Mouse (Mus musculus) Patski (cell line): ENCODE measurements around the gene Dnah1. TPM values are rescaled to one million over a fixed set of nuclear protein-coding genes. Genes with fewer than 3 reads are reported as not detected.

Experiments
- ATAC-seq: fragments of 100-300 bp; one replicate; pipeline ENCODE4 v1.8.0; 2021
- CTCF ChIA-PET: fragments of 350-600 bp; sonication (Branson Sonifier 250); formaldehyde crosslinking; loops from one replicate; lab custom pipeline; 2022; ENCODE audit warnings: inconsistent platforms; lab: Charles Lee
- POLR2A ChIA-PET: fragments of 350-600 bp; sonication (Branson Sonifier 250); formaldehyde crosslinking; loops from one replicate; lab custom pipeline; 2022; ENCODE audit warnings: antibody characterized with exemption, inconsistent platforms; lab: Charles Lee
- DNase-seq: peaks from one replicate; pipeline ENCODE4 v3.0.0-alpha.2; 2011; ENCODE audit warnings: low read depth, low spot score
- H3K27me3 ChIP-seq: fragments of 371-371 bp; one replicate; pipeline ENCODE4 v1.5.1; 2021
- CTCF ChIP-seq: fragments of 100-300 bp; IDR thresholded peaks from one replicate; pipeline ENCODE4 v1.5.1; 2021
- in situ Hi-C: fragments of 300-500 bp; cut with MboI; formaldehyde crosslinking; loops from 3 replicates; pipeline ENCODE4 v1.11.1; 2018; ENCODE audit warnings: low pct_unique_long_range_greater_than_20kb, mixed read lengths
- polyA plus RNA-seq: library from polyadenylated mRNA; unstranded; gene quantifications from one replicate; pipeline ENCODE4 v1.2.3, GENCODE M21; 2021

Gene Dnah1
- polyA plus RNA-seq: 0.10 TPM

DNA sequence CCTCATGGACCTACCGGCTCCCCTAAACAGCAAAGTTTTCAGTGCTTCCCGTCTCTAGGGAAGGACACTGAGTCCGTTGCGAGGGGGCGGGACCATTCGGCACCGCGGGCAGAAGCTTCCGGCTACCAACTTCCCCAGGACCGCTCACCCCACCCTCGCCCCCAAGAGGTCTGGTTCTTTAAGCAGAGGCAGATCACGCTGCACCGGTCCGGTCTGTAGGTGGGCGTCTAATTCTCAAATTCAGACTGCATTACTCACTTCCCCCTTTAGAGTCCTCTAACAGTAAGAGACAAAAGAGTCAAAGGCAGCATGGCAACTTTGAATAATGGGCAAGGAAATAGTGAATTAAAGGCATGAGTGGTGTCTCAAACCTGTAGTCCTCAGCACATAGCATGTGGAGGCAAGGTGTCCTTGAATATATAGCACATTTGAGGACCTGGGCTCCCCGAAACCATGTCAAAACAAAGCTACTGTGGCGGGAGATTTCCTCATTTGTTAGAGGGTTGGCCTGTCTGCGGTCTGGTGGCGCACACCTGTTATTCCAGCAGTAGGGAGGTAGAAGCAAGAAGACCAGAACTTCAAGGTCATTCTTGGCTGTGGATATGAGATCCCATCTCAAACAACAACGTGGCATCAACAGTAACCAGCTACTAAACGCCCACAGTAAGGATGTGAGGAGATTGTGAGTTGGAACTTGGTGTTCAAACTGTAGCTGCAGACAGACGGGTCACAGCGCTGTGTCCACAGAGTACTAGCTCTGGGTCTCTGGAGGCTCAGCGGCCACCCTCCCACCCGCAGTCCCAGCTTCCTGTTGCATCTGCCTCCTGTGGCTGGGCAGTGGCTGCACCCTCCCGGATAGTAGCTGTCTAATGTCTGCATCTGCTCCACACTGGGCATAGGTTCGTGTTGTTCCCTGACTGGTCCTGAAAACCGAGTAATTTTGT, at the start of gene Dnah1:
Dnah1 (minus strand) TSS at position 48 of the 944 bp plus-strand sequence.
- ChIA-PET CTCF (interaction anchor here (1.1 to 1.9 kb wide), 3 partner anchors 19 to 52 kb away, joined by 3 to 9 read pairs (median 4); no protein-coding TSS in a partner anchor), POLR2A (interaction anchor here (0.9 kb wide), 1 partner anchor 11 kb away, joined by 4 read pairs; no protein-coding TSS in a partner anchor)
- peaks cover 3% of the 10 kb centered on the region for H3K27me3 ChIP-seq
- DNase-seq (no peak), ATAC-seq (peak; percentile 44)
- TF ChIP-seq CTCF: no peak
- in situ Hi-C loops: no loop called here

DNA sequence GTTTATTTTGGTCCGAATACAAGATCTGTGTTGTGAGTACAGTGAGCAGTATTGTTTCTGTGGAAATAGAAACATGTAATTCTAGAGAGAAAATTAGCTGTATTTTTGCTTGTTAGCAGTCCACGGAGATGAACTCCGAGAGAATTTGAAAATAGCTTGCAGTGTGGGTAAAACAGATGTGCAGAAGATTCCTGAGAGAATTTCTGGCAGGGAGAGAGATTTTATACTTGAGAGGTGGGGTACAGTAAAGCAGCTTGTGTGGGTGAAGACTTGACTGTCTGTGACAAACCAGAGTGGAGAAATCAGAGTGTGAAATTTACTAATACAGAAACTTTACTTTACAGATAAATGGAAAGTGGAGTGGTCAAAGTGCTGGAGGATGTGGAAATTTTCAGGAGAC, 45.7 kb upstream of the Dnah1 start:
- H3K27me3 ChIP-seq: no peaks in the 10 kb centered on the region
- ATAC-seq: no peak
- no peak for TF ChIP-seq CTCF
- POLR2A ChIA-PET: interaction anchor here (0.5 to 1.3 kb wide), 2 partner anchors 15 to 118 kb away, joined by 3 to 6 read pairs; no protein-coding TSS in a partner anchor
- CTCF ChIA-PET: interaction anchor here (1.1 to 2.3 kb wide), 3 partner anchors 16 to 103 kb away, joined by 3 to 9 read pairs (median 5); no protein-coding TSS in a partner anchor
- DNase-seq: no peak
- in situ Hi-C loops: no loop called here

DNA sequence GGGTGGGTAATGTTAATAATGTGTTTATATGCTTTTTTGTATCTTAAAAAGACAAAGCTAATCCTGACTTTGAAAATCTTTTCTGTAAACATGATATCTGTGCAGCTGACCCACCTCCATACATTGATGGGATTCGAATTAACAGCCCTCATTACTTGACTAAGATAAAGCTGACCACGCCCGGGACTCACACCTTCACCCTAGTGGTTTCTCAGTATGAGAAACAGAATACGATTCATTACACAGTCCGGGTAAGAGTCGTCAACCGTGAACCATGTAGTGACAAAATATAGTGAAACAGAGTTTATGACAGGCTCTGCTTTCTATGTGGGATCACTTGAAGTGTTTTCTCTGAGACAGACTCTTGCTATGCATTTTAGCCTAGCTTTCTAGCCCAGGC, 44.3 kb upstream of the Dnah1 start:
- ChIA-PET CTCF (interaction anchor here (1.2 to 2.3 kb wide), 4 partner anchors 10 to 105 kb away, joined by 3 to 9 read pairs (median 3); partner anchors contain the start of gene Sh3bp5), POLR2A (no interaction called here)
- no peaks in the 10 kb centered on the region for H3K27me3 ChIP-seq
- in situ Hi-C loops: no loop called here
- ATAC-seq: no peak
- no peak for DNase-seq
- no peak for TF ChIP-seq CTCF

DNA sequence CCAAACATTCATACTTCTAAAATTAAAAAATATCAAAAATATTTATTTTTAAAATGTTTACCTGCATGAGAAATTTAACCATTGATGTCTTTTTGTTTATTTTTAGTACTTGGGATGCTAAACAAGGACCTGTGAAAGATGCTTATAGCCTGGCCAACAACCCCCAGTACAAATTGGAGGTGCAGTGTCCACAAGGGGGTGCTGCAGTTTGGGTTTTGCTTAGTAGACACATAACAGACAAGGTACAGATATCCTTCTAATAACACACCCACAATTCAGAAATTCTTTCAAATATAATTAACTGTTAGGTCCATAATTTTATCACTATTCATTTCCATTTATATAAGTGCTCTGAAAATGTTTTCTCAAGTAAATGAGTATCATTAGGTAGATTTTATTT, 41.7 kb upstream of the Dnah1 start:
- POLR2A ChIA-PET: interaction anchor here (0.7 kb wide), 1 partner anchor 16 kb away, joined by 3 read pairs; no protein-coding TSS in a partner anchor
- H3K27me3 ChIP-seq: no peaks in the 10 kb centered on the region

DNA sequence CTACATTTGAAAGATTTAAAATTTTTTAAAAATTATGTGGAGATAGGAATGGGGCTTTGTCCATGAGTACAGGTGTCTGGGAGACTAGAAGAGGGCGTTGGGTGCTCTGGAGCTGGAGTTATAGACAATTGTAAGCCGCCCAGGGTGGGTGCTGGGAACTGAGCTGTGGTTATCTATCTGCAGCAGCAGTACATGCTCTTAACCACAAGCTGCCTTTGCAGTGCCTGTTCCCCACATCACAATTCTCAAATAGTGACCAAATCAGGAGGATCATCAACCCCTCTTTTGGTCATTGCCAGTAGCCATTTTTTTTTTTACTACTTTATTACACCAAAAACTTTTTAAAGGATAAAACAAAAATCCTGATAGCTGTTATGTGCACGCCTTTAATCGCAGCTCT, 40.9 kb upstream of the Dnah1 start:
- TF ChIP-seq CTCF: no peak
- DNase-seq (no peak), ATAC-seq (no peak)
- no peaks in the 10 kb centered on the region for H3K27me3 ChIP-seq
- POLR2A ChIA-PET: interaction anchor here (0.7 to 1.0 kb wide), 2 partner anchors 16 to 108 kb away, joined by 3 to 4 read pairs; no protein-coding TSS in a partner anchor
- in situ Hi-C loops: no loop called here
- CTCF ChIA-PET: interaction anchor here (0.9 to 2.1 kb wide), 10 partner anchors 11 to 156 kb away, joined by 3 to 14 read pairs (median 4); no protein-coding TSS in a partner anchor

More for the DNA sequence above, 41.7 kb upstream of the Dnah1 start:
- DNase-seq: no peak
- no peak for ATAC-seq
- in situ Hi-C loops: no loop called here
- peak; percentile 84 for TF ChIP-seq CTCF
- CTCF ChIA-PET: interaction anchor here (1.0 to 2.1 kb wide), 4 partner anchors 27 to 107 kb away, joined by 3 to 14 read pairs (median 6); no protein-coding TSS in a partner anchor

DNA sequence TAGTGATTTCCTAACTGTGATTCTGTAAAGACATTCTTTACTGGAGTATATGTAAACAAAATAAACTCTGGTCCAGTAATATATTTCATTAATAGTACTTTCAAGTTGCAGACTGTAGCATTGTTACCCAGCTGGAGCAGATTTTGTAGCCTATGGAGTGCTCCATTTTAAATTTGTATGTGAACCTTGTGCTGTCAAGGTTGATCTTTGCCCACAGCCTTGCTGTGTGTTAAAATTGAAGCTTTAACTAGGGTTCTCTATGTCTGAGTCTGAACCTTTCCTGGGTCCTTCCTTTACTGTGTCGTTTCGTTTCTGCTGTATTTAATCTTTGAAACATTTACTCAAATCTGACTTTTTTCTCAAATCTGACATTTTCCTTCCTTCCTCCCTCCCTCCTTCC, 38.5 kb upstream of the Dnah1 start:
- ChIA-PET CTCF (interaction anchor here (0.9 to 1.1 kb wide), 2 partner anchors 102 to 110 kb away, joined by 3 read pairs; no protein-coding TSS in a partner anchor), POLR2A (interaction anchor here (0.7 kb wide), 1 partner anchor 10 kb away, joined by 3 read pairs; no protein-coding TSS in a partner anchor)
- in situ Hi-C loops: no loop called here
- DNase-seq (no peak), ATAC-seq (no peak)
- TF ChIP-seq CTCF: no peak
- no peaks in the 10 kb centered on the region for H3K27me3 ChIP-seq

DNA sequence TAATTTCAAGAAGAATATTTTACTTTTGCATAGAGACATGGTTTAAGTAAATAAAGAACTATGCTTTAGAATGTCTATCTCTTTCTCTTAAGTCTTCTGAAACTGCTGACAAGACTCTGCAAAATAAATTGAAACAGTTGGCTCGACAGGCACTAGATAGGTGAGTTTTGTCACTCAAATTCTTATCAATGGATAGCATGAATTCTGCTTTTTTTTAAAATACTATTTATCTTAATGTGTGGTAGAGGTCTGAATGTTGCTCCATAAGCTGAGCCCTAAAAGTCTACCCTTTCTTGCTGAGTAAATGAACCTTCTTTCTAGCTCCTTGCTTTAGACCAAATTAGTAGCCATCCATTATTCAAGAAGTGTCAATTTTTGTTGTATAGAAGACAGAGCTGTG, 21.7 kb upstream of the Dnah1 start:
- ChIA-PET CTCF (interaction anchor here (1.5 kb wide), 1 partner anchor 128 kb away, joined by 4 read pairs; no protein-coding TSS in a partner anchor), POLR2A (no interaction called here)
- TF ChIP-seq CTCF: no peak
- DNase-seq (no peak), ATAC-seq (no peak)
- no peaks in the 10 kb centered on the region for H3K27me3 ChIP-seq
- in situ Hi-C loops: no loop called here

DNA sequence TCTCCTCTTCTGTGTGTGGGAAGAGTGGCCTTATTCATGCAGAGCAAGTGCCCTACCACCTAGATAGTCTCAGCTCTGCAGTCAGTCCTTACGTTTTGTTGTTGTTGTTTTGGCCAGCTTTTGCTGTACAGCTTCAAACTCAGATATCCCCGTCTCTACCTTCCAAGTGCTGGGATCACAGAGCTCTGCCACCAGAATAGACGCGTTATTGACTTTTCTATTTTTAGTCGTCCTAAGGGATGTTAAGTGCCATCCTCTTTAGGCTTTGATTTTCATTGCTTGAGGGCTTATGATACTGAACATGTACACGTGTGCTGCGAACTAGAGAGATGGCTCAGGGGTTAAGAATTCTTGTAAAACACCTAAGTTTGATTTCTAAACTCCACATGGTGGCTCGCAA, 19.5 kb upstream of the Dnah1 start:
- in situ Hi-C loops: no loop called here
- POLR2A ChIA-PET: no interaction called here
- H3K27me3 ChIP-seq: no peaks in the 10 kb centered on the region
- ATAC-seq (no peak), DNase-seq (no peak)
- no peak for TF ChIP-seq CTCF
- CTCF ChIA-PET: interaction anchor here (1.2 to 1.3 kb wide), 3 partner anchors 19 to 71 kb away, joined by 4 read pairs; no protein-coding TSS in a partner anchor

DNA sequence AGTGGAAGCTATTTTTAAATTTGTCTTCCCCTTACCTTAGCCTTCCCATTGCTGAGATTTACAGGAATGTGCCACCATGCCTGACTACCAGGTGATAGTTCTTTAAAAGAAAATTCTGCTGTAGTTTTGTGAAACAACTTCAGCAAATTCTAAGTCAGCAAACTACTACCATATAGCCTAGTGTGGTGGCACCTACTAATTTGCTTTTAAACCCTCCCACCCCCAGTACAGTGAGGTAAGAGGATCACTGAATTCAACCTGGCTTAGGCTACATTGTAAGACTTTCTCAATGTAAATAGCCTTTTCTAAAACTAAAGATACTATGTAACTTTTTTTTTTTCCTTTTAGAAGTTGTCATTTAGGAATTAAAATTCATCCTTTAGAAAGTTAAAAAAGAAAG, 14.3 kb upstream of the Dnah1 start:
- in situ Hi-C loops: no loop called here
- DNase-seq: no peak
- no peak for ATAC-seq
- ChIA-PET CTCF (interaction anchor here (2.0 to 2.4 kb wide), 2 partner anchors 11 to 26 kb away, joined by 6 to 9 read pairs; no protein-coding TSS in a partner anchor), POLR2A (no interaction called here)
- H3K27me3 ChIP-seq: no peaks in the 10 kb centered on the region
- no peak for TF ChIP-seq CTCF

DNA sequence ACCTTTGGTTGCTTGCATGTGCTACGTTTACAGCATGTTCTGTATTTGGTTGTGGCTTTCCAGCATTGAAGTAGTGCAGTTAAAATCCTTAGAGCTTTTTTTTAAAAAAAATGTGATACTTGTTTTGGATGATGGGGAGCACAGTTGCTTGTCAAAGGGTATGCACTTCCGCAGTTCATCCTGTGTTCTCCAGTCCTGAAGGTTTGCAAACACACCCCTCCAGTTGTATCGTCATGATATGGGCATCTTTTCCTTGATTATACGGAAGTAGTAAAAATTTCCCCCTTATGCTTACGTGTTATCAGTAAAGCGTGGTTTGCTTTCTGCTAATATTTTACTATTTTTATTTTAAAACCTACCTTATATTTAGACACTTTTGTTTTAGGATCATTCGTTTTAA, 13.7 kb upstream of the Dnah1 start:
- no peak for TF ChIP-seq CTCF
- CTCF ChIA-PET: interaction anchor here (2.4 kb wide), 1 partner anchor 27 kb away, joined by 9 read pairs; no protein-coding TSS in a partner anchor
- DNase-seq (no peak), ATAC-seq (no peak)
- H3K27me3 ChIP-seq: peaks cover 3% of the 10 kb centered on the region
- POLR2A ChIA-PET: no interaction called here
- in situ Hi-C loops: no loop called here
